Mouse (Mus musculus) embryonic facial prominence, embryonic 12.5 days (tissue): ENCODE results near the gene Slc35e2. TPM values are rescaled to one million over a fixed set of nuclear protein-coding genes. Genes with fewer than 3 reads are reported as not detected.
"Not testable (repeated sequence)": the region's sequence is repeated elsewhere in the genome, so short reads cannot be mapped to it uniquely, and the experiment has no call there.

ENCODE experiments used
- ATAC-seq: fragments of 200-750 bp; cut with Nextera tagmentation; 2 replicates; pipeline ENCODE4 v1.8.0; 2017; ENCODE audit not compliant: insufficient number of reproducible peaks, insufficient read depth, low FRiP score, low TSS enrichment
- H3K27ac ChIP-seq: fragments of 300-500 bp; sonication (generic); 2 replicates; pipeline ENCODE4 v1.5.1; 2016; ENCODE audit warnings: mild to moderate bottlenecking
- H3K27me3 ChIP-seq: fragments of 300-500 bp; sonication (generic); 2 replicates; pipeline ENCODE4 v1.6.1; 2016; ENCODE audit warnings: mild to moderate bottlenecking, moderate library complexity
- H3K36me3 ChIP-seq: fragments of 300-500 bp; sonication (generic); 2 replicates; pipeline ENCODE4 v1.6.1; 2016; ENCODE audit warnings: mild to moderate bottlenecking
- H3K4me1 ChIP-seq: fragments of 300-500 bp; sonication (generic); 2 replicates; pipeline ENCODE4 v1.6.1; 2016
- H3K4me2 ChIP-seq: fragments of 300-500 bp; sonication (generic); replicated peaks from 2 replicates; pipeline ENCODE4 v1.6.1; 2016; ENCODE audit warnings: mild to moderate bottlenecking, moderate library complexity
- H3K4me3 ChIP-seq: fragments of 300-500 bp; sonication (generic); 2 replicates; pipeline ENCODE4 v1.5.1; 2016; ENCODE audit warnings: mild to moderate bottlenecking
- H3K9ac ChIP-seq: fragments of 300-500 bp; sonication (generic); 2 replicates; pipeline ENCODE4 v1.6.1; 2016; ENCODE audit warnings: mild to moderate bottlenecking, moderate library complexity
- H3K9me3 ChIP-seq: fragments of 300-500 bp; sonication (generic); 2 replicates; pipeline ENCODE4 v1.6.1; 2016; ENCODE audit warnings: mild to moderate bottlenecking, moderate library complexity
- WGBS: fragments of 180-500 bp; shearing (Covaris S2); methylation state at CpG from one replicate; pipeline ENCODE4 v1.1.7; 2016; 5-methylcytosine and 5-hydroxymethylcytosine counted together
- polyA plus RNA-seq: library from polyadenylated mRNA; unstranded; fragments of >200 nt; fragmentation: Nextera tagmentation; extraction: Ambion mirVana; gene quantifications from 2 replicates; pipeline ENCODE4 v1.2.1, GENCODE M21; 2016

The Slc35e2 gene
- polyA plus RNA-seq, 1 experiment from 2014 or later, result 11.4 TPM

- H3K9me3 ChIP-seq, result no peaks in the 10 kb centered on the region
- 0 out of 2 replicates have a peak, but pooled peaks cover 17% of the 10 kb centered on the region for H3K36me3 ChIP-seq
- no peaks in the 10 kb centered on the region for H3K27me3 ChIP-seq
- H3K4me3 ChIP-seq, result peak overlapping the region; percentile 98
- peaks cover 9% of the 10 kb centered on the region for H3K4me1 ChIP-seq
- H3K27ac ChIP-seq, result no peak overlapping the region
- H3K4me2 ChIP-seq, result peak overlapping the region; percentile 86
- 92% methylated on average over 1 of the region's 1 CpGs for WGBS
- no peak overlapping the region for H3K9ac ChIP-seq
- no peak for ATAC-seq
These were observed 1.5 kb downstream of the Slc35e2 start for GRCm38 (mm10) chr4:155602753-155603152.

- Histone ChIP-seq H3K36me3 (0 out of 2 replicates have a peak, but pooled peaks cover 17% of the 10 kb centered on the region), H3K27me3 (no peaks in the 10 kb centered on the region), H3K4me2 (no peak overlapping the region), H3K4me3 (no peak overlapping the region), H3K27ac (no peak overlapping the region), H3K9me3 (no peaks in the 10 kb centered on the region), H3K9ac (no peak overlapping the region), H3K4me1 (peaks cover 9% of the 10 kb centered on the region)
- no peak for ATAC-seq
- 96% methylated on average over 6 of the region's 6 CpGs for WGBS
These were observed 2.6 kb downstream of the Slc35e2 start for GRCm38 (mm10) chr4:155603801-155604200.

- no peak overlapping the region for H3K4me3 ChIP-seq
- H3K36me3 ChIP-seq, result peaks cover 22% of the 10 kb centered on the region
- WGBS, result 92% methylated on average over 4 of the region's 4 CpGs
- H3K27ac ChIP-seq, result no peak overlapping the region
- no peak overlapping the region for H3K9ac ChIP-seq
- H3K9me3 ChIP-seq, result no peaks in the 10 kb centered on the region
- no peak for ATAC-seq
- no peak overlapping the region for H3K4me2 ChIP-seq
- no peaks in the 10 kb centered on the region for H3K27me3 ChIP-seq
- peaks cover 9% of the 10 kb centered on the region for H3K4me1 ChIP-seq
These were observed 3.9 kb downstream of the Slc35e2 start for GRCm38 (mm10) chr4:155605132-155605531.

DNA sequence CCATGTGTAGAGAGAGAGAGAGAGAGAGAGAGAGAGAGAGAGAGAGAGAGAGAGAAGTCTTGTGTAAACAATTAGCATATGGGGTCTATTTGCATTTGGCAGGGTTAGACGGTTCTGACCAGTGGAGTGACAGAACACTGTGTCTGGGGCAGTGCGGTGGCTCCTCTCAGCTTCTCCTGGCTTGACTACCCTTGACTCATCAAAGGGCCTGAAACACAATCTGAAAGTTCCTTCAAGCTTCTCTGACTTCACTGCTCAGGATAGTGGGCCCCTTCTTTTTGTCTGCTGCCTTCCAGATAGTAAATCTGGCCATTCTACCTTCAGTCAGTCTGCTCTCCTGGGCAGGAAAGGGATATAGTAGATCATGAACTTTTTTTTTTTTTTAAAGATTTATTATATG lies 5.6 kb downstream of the Slc35e2 start:
- Histone ChIP-seq H3K4me1 (peaks cover 9% of the 10 kb centered on the region), H3K36me3 (peaks cover 36% of the 10 kb centered on the region), H3K9ac (no peak overlapping the region), H3K4me2 (no peak overlapping the region), H3K9me3 (no peaks in the 10 kb centered on the region), H3K27ac (no peak overlapping the region), H3K27me3 (no peaks in the 10 kb centered on the region), H3K4me3 (no peak overlapping the region)
- WGBS, result 80% methylated on average over 2 of the region's 2 CpGs
- ATAC-seq, result no peak

GRCm38 (mm10) chr4:155611860-155612259 lies 10.6 kb downstream of the Slc35e2 start:
- H3K4me2 ChIP-seq, result no peak overlapping the region
- peaks cover 64% of the 10 kb centered on the region for H3K36me3 ChIP-seq
- H3K9me3 ChIP-seq, result no peaks in the 10 kb centered on the region
- H3K4me1 ChIP-seq, result no peaks in the 10 kb centered on the region
- no peak overlapping the region for H3K27ac ChIP-seq
- H3K4me3 ChIP-seq, result no peak overlapping the region
- whole genome bisulfite sequencing, result 90% methylated on average over 3 of the region's 3 CpGs
- no peaks in the 10 kb centered on the region for H3K27me3 ChIP-seq
- H3K9ac ChIP-seq, result no peak overlapping the region
- ATAC-seq, result no peak

- Histone ChIP-seq H3K4me2 (no peak overlapping the region), H3K9ac (no peak overlapping the region), H3K27ac (no peak overlapping the region), H3K27me3 (no peaks in the 10 kb centered on the region), H3K36me3 (peaks cover 78% of the 10 kb centered on the region), H3K9me3 (no peaks in the 10 kb centered on the region), H3K4me3 (no peak overlapping the region), H3K4me1 (no peaks in the 10 kb centered on the region)
- no peak for ATAC-seq
- WGBS, result 95% methylated on average over 3 of the region's 3 CpGs
These were observed 12.0 kb downstream of the Slc35e2 start for GRCm38 (mm10) chr4:155613264-155613663.

DNA sequence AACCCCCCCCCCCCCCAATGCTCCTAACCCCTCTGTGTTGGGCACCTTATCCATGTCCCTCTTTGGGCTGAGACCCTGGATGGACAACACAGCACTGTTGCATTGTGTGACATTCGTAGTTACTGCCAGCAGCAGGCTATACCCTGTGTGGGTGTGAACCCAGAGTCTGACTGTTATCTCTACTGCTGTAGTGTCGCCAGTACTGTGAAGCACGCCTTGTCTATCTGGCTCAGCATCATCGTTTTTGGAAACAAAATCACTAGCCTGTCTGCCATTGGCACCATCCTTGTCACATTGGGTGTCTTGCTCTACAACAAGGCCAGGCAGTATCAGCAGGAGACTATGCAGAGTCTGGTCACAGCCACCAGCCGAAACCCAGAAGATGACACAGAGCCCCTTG lies 17.1 kb downstream of the Slc35e2 start:
- H3K36me3 ChIP-seq, result peaks cover 70% of the 10 kb centered on the region
- H3K27me3 ChIP-seq, result no peaks in the 10 kb centered on the region
- no peak overlapping the region for H3K9ac ChIP-seq
- 93% methylated on average over 5 of the region's 5 CpGs for WGBS
- H3K9me3 ChIP-seq, result no peaks in the 10 kb centered on the region
- H3K4me3 ChIP-seq, result no peak overlapping the region
- H3K4me1 ChIP-seq, result no peaks in the 10 kb centered on the region
- H3K27ac ChIP-seq, result no peak overlapping the region
- no peak overlapping the region for H3K4me2 ChIP-seq
- no peak for ATAC-seq

DNA sequence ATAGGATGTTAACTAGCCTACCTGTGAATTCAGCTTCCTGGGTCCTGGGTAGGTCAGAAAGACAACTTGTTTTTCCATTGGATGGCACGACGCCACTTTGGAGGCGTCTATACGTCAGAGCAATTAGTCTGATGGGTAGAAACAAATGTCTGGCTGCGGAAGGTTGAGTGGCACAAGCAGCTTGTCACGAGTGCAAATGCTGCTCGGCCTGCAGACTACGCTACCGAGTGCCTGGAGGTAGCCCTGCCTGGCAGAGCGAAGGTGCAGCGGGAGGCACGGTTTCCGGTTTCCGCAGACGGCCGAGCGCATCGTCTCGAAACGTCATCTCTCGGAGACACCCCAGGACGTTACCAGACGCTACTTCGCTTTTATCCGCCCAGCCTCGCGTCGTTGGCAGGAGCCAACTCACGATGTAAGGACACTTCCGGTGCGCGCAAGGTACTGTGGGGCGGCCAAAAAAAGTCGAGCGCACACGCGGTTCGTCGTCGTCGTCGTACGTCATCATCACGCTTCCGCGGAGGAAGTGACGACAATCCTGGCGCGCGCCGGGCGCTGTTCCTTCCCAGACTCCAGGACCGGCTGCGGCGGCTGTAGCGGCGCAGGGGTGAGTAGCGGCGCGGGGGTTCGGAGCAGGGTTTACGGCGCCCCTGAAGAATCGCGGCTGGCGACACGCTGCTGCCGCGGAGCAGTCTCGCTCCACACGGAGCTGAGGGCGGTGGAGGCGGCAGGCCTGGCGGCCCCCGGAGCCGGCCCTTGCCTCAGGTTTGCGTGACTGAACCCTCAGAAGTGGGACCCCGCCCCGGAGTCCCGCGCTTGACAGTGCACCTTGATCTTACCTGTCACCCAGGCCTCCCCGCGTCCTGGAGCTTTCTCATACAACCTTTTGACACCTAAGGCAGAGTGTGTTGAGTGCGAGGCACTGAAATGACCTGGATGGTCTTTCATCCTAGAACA lies 23.4 kb downstream of the Slc35e2 start, which contains the start of gene Cdk11b:
Gene Cdk11b (plus strand): TSS at position 517 of the 954 bp plus-strand sequence.
- Histone ChIP-seq H3K27ac (peak within 1 kb of the TSS; percentile 67), H3K36me3 (peaks cover 32% of the 10 kb centered on the region), H3K9ac (peak within 1 kb of the TSS; percentile 81), H3K4me3 (peak within 1 kb of the TSS; percentile 95), H3K27me3 (no peaks in the 10 kb centered on the region), H3K9me3 (no peaks in the 10 kb centered on the region), H3K4me2 (peak within 1 kb of the TSS; percentile 78), H3K4me1 (0 out of 2 replicates have a peak, but pooled peaks cover 4% of the 10 kb centered on the region)
- ATAC-seq, result peak; percentile 100
- WGBS, result under 1% methylated on average over 84 of the region's 84 CpGs

DNA sequence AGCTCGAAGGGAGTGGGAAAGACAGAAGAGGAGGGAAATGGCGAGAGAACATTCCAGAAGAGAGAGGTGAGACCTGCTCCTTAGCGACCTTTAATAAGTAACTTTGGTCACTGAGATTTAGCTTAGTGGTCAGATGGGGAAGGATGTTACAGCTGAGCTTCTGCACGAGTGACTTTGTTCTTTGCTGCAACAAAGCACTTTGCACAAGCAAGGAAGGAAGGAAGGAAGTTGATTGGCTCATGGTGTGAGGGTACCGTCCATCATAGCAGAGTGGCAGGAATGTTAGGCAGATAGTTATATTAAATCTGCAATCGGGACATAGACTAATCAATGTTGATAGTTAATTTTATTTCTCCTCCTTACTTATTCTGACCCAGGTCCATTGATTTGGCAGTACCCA lies 29.1 kb downstream of the Slc35e2 start:
- Histone ChIP-seq H3K27ac (no peak overlapping the region), H3K9ac (no peak overlapping the region), H3K4me1 (no peaks in the 10 kb centered on the region), H3K4me2 (no peak overlapping the region), H3K36me3 (peaks cover 63% of the 10 kb centered on the region), H3K4me3 (no peak overlapping the region), H3K27me3 (no peaks in the 10 kb centered on the region), H3K9me3 (no peaks in the 10 kb centered on the region)
- no peak for ATAC-seq
- 89% methylated on average over 6 of the region's 6 CpGs for WGBS

- H3K9me3 ChIP-seq, result no peaks in the 10 kb centered on the region
- H3K4me2 ChIP-seq, result no peak overlapping the region
- no peak for ATAC-seq
- H3K4me3 ChIP-seq, result no peak overlapping the region
- H3K36me3 ChIP-seq, result peaks cover 84% of the 10 kb centered on the region
- no peak overlapping the region for H3K27ac ChIP-seq
- no peaks in the 10 kb centered on the region for H3K4me1 ChIP-seq
- no peaks in the 10 kb centered on the region for H3K27me3 ChIP-seq
- H3K9ac ChIP-seq, result no peak overlapping the region
These were observed 34.7 kb downstream of the Slc35e2 start for GRCm38 (mm10) chr4:155635766-155636499.

DNA sequence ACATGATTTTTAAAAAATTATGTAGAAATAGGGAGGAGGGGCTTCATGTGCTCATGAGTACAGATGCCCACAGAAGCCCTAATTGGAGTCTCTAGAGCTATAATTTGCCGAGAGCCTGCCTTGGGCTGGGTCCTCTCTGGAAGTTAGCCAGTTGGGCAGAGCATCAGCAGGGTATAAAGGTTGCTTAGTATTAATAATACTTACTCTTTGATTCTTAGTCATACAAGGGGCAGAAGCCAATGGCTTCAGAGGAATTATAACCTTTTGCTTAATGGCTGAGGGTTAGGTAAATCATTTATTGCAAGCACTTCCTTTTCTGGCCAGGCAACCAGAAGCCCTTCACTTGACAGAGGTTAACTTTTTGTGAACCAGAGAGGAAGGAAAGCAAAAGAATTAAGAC lies 42.3 kb downstream of the Slc35e2 start:
- no peaks in the 10 kb centered on the region for H3K9me3 ChIP-seq
- H3K36me3 ChIP-seq, result peaks cover 82% of the 10 kb centered on the region
- WGBS, result 91% methylated on average over 1 of the region's 1 CpGs
- no peaks in the 10 kb centered on the region for H3K27me3 ChIP-seq
- no peak overlapping the region for H3K4me2 ChIP-seq
- H3K4me1 ChIP-seq, result no peaks in the 10 kb centered on the region
- no peak overlapping the region for H3K27ac ChIP-seq
- no peak overlapping the region for H3K4me3 ChIP-seq
- no peak for ATAC-seq
- H3K9ac ChIP-seq, result no peak overlapping the region

DNA sequence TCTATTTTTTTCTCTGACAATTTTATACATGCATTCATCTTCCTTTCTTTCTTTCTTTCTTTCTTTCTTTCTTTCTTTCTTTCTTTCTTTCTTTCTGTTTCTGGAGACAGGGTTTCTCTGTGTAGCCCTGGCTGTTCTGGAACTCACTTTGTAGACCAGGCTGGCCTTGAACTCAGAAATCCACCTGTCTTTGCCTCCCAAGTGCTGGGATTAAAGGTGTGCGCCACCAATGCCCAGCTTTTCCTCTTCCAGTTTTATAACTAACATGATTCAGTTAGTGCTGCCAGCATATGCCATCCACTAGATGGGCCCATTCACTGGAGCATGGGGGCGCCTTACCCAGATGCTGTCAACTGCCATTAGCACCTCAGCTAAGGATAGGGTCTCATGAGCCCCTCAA lies 44.1 kb downstream of the Slc35e2 start, which contains the start of gene Gm10563:
Gene Gm10563 (minus strand): TSS at position 101 of the 400 bp plus-strand sequence.
- not testable (repeated sequence) for ATAC-seq, H3K27me3 ChIP-seq, H3K4me1 ChIP-seq, H3K9me3 ChIP-seq, H3K9ac ChIP-seq, H3K27ac ChIP-seq, H3K4me2 ChIP-seq, H3K4me3 ChIP-seq
- H3K36me3 ChIP-seq, result peaks cover 86% of the 10 kb centered on the region
- 90% methylated on average over 2 of the region's 2 CpGs for WGBS
